Comparison of ENCODE assay signal across 23 mouse cellular contexts in the genomic region with DNA sequence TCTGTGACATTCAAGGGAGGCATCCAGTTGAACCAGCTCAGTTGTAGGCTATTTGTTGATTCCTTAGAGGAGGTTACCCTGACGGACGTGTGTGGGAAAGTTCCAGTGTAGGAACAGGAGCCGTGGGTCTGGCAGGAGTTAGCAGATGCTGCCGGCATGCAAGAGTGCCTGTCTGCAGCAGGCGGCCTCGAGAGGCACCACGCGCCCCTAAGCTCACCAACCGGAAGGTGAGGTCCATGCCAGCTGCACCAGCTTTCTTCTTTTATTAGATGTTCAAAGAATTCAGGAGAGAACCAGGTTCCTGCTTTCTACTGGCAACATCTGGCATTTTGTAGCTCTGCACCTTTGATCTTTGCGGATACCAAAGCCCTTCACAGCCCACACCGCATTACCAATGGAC. TPM values are rescaled to one million over a fixed set of nuclear protein-coding genes. Genes with fewer than 3 reads are reported as not detected.
A peak's percentile ranks its signal among the peaks of the same experiment; 100 is the strongest.
DNase-seq lines count a peak whose midpoint lies in the region; ATAC-seq lines count a peak whose summit lies in the region.
"Had no signal": no experiment of that assay in that cellular context is flagged by ENCODE, and none has a peak within 500 bp of the region (broad histone marks: within the 10 kb centered on the region; RNA-seq: fewer than 3 reads in every experiment).

No protein-coding gene starts in this region.

- DNase-seq in neural tube, embryonic 10.5 days (ENCODE audit: extremely low spot score, low spot score), result no peak
- DNase-seq in limb, embryonic 10.5 days (ENCODE audit: low spot score), result peak; percentile 45
- DNase-seq in layer of hippocampus, postnatal 36 days, result no peak
- DNase-seq: adrenal gland, postnatal 25 days; cerebellum, adult 8-10 months; heart, postnatal 36 days; kidney, adult 18-20 months; kidney, postnatal 36 days; layer of hippocampus, adult 9-11 months; liver, embryonic 13.5 days; spleen, adult 18-20 months had no signal

- peaks cover 15% of the 10 kb centered on the region for H3K4me1 ChIP-seq in neural tube, embryonic 13.5 days (replicated peaks)
- no peaks in the 10 kb centered on the region; the same call in 1 of the 2 replicates for H3K4me1 ChIP-seq in brown adipose tissue, adult 24 weeks (ENCODE audit: control insufficient read depth, insufficient read depth, insufficient read length, low read length)
- H3K4me1 ChIP-seq in limb, embryonic 10.5 days, result peaks cover 25% of the 10 kb centered on the region
- no peaks in the 10 kb centered on the region for H3K4me1 ChIP-seq in forebrain, embryonic 16.5 days (replicated peaks; ENCODE audit: control insufficient read depth, insufficient read depth, low read length)
- no peaks in the 10 kb centered on the region for H3K4me1 ChIP-seq in kidney, embryonic 14.5 days (ENCODE audit: control insufficient read depth, insufficient read depth, low read length)
- H3K4me1 ChIP-seq: liver, embryonic 13.5 days had no signal

- WGBS in neural tube, embryonic 13.5 days, result 78% methylated on average over 11 of the region's 11 CpGs
- 68% methylated on average over 11 of the region's 11 CpGs for WGBS in limb, embryonic 10.5 days
- WGBS in forebrain, embryonic 16.5 days, result 86% methylated on average over 11 of the region's 11 CpGs
- WGBS in kidney, embryonic 14.5 days, result 70% methylated on average over 11 of the region's 11 CpGs

- H3K9me3 ChIP-seq in neural tube, embryonic 13.5 days, result no peaks in the 10 kb centered on the region
- no peaks in the 10 kb centered on the region for H3K9me3 ChIP-seq in limb, embryonic 10.5 days (replicated peaks)
- H3K9me3 ChIP-seq in forebrain, embryonic 16.5 days (ENCODE audit: control insufficient read depth, low read length), result no peaks in the 10 kb centered on the region
- no peaks in the 10 kb centered on the region for H3K9me3 ChIP-seq in kidney, embryonic 14.5 days (ENCODE audit: control insufficient read depth, low read length)
- H3K9me3 ChIP-seq: embryonic facial prominence, embryonic 12.5 days; heart, embryonic 13.5 days; liver, embryonic 13.5 days; midbrain, embryonic 13.5 days had no signal

- no peaks in the 10 kb centered on the region for H3K36me3 ChIP-seq in neural tube, embryonic 13.5 days
- H3K36me3 ChIP-seq in limb, embryonic 10.5 days, result no peaks in the 10 kb centered on the region
- no peaks in the 10 kb centered on the region for H3K36me3 ChIP-seq in forebrain, embryonic 16.5 days (ENCODE audit: control insufficient read depth, insufficient read depth)
- no peaks in the 10 kb centered on the region for H3K36me3 ChIP-seq in kidney, embryonic 14.5 days (ENCODE audit: control insufficient read depth, insufficient read depth, low read length)
- H3K36me3 ChIP-seq: embryonic facial prominence, embryonic 12.5 days; heart, embryonic 13.5 days; liver, embryonic 13.5 days; midbrain, embryonic 13.5 days had no signal

- ATAC-seq in neural tube, embryonic 13.5 days (ENCODE audit: low read depth), result no peak
- ATAC-seq in forebrain, embryonic 16.5 days, result no peak
- ATAC-seq in kidney, embryonic 14.5 days (ENCODE audit: low FRiP score, low TSS enrichment), result no peak
- ATAC-seq: midbrain, embryonic 13.5 days had no signal

- H3K9ac ChIP-seq in neural tube, embryonic 13.5 days, result no peak overlapping the region
- no peak overlapping the region for H3K9ac ChIP-seq in forebrain, embryonic 16.5 days (replicated peaks; ENCODE audit: low read depth, low read length)
- no peak overlapping the region for H3K9ac ChIP-seq in kidney, embryonic 14.5 days (ENCODE audit: low read depth, low read length)
- H3K9ac ChIP-seq: embryonic facial prominence, embryonic 12.5 days; heart, embryonic 13.5 days; liver, embryonic 13.5 days; midbrain, embryonic 13.5 days had no signal

- H3K4me3 ChIP-seq in neural tube, embryonic 13.5 days, result no peak overlapping the region
- H3K4me3 ChIP-seq in brown adipose tissue, adult 24 weeks (ENCODE audit: insufficient read depth, low read depth, low read length), result peak overlapping the region; percentile 10
- H3K4me3 ChIP-seq in limb, embryonic 10.5 days, result no peak overlapping the region
- no peak overlapping the region for H3K4me3 ChIP-seq in forebrain, embryonic 16.5 days (replicated peaks; ENCODE audit: low read length)
- H3K4me3 ChIP-seq in kidney, embryonic 14.5 days (ENCODE audit: low read length), result no peak overlapping the region
- H3K4me3 ChIP-seq: embryonic facial prominence, embryonic 12.5 days; heart, embryonic 13.5 days; liver, embryonic 13.5 days; midbrain, embryonic 13.5 days had no signal

- H3K27ac ChIP-seq in neural tube, embryonic 13.5 days (replicated peaks), result peak overlapping the region; percentile 78
- no peak overlapping the region for H3K27ac ChIP-seq in brown adipose tissue, adult 24 weeks (replicated peaks; ENCODE audit: low read depth, low read length)
- peak overlapping the region; percentile 69 for H3K27ac ChIP-seq in limb, embryonic 10.5 days
- no peak overlapping the region for H3K27ac ChIP-seq in forebrain, embryonic 16.5 days (ENCODE audit: low read length)
- H3K27ac ChIP-seq in kidney, embryonic 14.5 days (ENCODE audit: low read depth, low read length), result no peak overlapping the region
- H3K27ac ChIP-seq: embryonic facial prominence, embryonic 12.5 days; heart, embryonic 13.5 days; liver, embryonic 13.5 days; midbrain, embryonic 13.5 days had no signal

- H3K4me2 ChIP-seq in neural tube, embryonic 13.5 days, result no peak overlapping the region
- no peak overlapping the region for H3K4me2 ChIP-seq in forebrain, embryonic 16.5 days (ENCODE audit: low read length)
- H3K4me2 ChIP-seq in kidney, embryonic 14.5 days (replicated peaks; ENCODE audit: low read depth, low read length), result no peak overlapping the region
- H3K4me2 ChIP-seq: embryonic facial prominence, embryonic 12.5 days; heart, embryonic 13.5 days; liver, embryonic 13.5 days; midbrain, embryonic 13.5 days had no signal

- H3K27me3 ChIP-seq in neural tube, embryonic 13.5 days, result no peaks in the 10 kb centered on the region
- no peaks in the 10 kb centered on the region for H3K27me3 ChIP-seq in limb, embryonic 10.5 days (ENCODE audit: low read depth, poor library complexity, severe bottlenecking)
- H3K27me3 ChIP-seq in forebrain, embryonic 16.5 days (replicated peaks; ENCODE audit: control insufficient read depth, insufficient read depth, low read length), result no peaks in the 10 kb centered on the region
- H3K27me3 ChIP-seq in kidney, embryonic 14.5 days (ENCODE audit: control insufficient read depth, insufficient read depth, low read length), result no peaks in the 10 kb centered on the region
- H3K27me3 ChIP-seq: embryonic facial prominence, embryonic 12.5 days; heart, embryonic 13.5 days; liver, embryonic 13.5 days; midbrain, embryonic 13.5 days had no signal

RNA-seq across cellular contexts. Expression of a gene that starts 9.1 kb away (rescaled TPM):
- 1.5 and 1.6 TPM in 2 replicates for polyA plus RNA-seq in neural tube, embryonic 13.5 days (2015; fragmentation: Nextera tagmentation; extraction: Ambion mirVana)
- polyA plus RNA-seq in brown adipose tissue, adult 24 weeks (2012; ENCODE audit: insufficient read depth, insufficient read length, missing spikeins), result not detected in 2 replicates
- 0.05 and 0.08 TPM in 2 replicates for polyA plus RNA-seq in limb, embryonic 10.5 days (2016; fragmentation: Nextera tagmentation; extraction: Ambion mirVana)
- polyA plus RNA-seq in forebrain, embryonic 16.5 days (2015; fragmentation: Nextera tagmentation; extraction: Ambion mirVana), result 0.06 and 0.18 TPM in 2 replicates
- total RNA-seq in layer of hippocampus, postnatal 36 days (2021), result under 1 TPM in 1 of 2 experiments, not detected in 1; 0.10 TPM
- 0.12 TPM in 1 of 2 replicates, not detected in the other for polyA plus RNA-seq in kidney, embryonic 14.5 days (2014; fragmentation: Nextera tagmentation; extraction: Ambion mirVana)
- total RNA-seq: adrenal gland, postnatal 25 days; common myeloid progenitor, adult 5-6 weeks; granulocyte monocyte progenitor cell, adult 5-6 weeks; heart, postnatal 36 days; megakaryocyte progenitor cell, adult 5-6 weeks had no signal
- polyA plus RNA-seq: embryonic facial prominence, embryonic 12.5 days; liver, embryonic 13.5 days; lung, embryonic 16.5 days; stomach, embryonic 14.5 days had no signal

Comparison
In these comparisons a context has a peak if more than half of its experiments do, and no peak if none do; other contexts are left out.
1. H3K27ac ChIP-seq: peak in neural tube, embryonic 13.5 days (single experiment) and limb, embryonic 10.5 days (single experiment); none in brown adipose tissue, adult 24 weeks (single experiment), forebrain, embryonic 16.5 days (single experiment) and kidney, embryonic 14.5 days (single experiment).